Mouse (Mus musculus) left cerebral cortex, adult 8-10 months (tissue): ENCODE measurements around the gene Wipf1. TPM values are rescaled to one million over a fixed set of nuclear protein-coding genes. Genes with fewer than 3 reads are reported as not detected.

Experiments
- DNase-seq, 2 experiments: peaks; one replicate each; pipeline ENCODE4 v3.0.0; 2022; ENCODE audit warnings: low spot score in 2 of 2
- total RNA-seq, 4 experiments: library from RNA; stranded (reverse); gene quantifications; 2 replicates each; pipeline ENCODE4 v1.2.4; 2022

The Wipf1 gene
- total RNA-seq, 4 experiments from 2014 or later: 9.3 to 16.6 (median 12.8) TPM

DNA sequence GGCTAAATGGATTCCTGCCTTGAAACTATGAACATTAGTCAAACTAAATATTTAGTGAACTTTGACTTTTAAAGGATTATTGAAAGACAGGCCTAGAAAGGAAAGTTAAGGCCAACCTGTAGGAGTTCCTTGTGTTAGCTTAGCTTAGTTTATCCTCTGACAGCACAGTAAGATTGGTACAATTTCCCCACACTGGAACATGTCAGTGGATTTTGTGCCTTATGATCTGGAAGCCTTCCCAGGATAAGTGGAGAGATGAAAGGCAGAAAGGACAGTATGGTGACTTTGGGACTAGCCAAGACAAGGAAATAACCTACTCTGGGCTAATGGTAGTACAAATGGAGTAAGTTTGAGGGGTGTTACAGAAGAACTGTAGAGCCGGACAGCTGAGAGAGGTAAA, 141.7 kb downstream of the Wipf1 start:
- no peak for DNase-seq

DNA sequence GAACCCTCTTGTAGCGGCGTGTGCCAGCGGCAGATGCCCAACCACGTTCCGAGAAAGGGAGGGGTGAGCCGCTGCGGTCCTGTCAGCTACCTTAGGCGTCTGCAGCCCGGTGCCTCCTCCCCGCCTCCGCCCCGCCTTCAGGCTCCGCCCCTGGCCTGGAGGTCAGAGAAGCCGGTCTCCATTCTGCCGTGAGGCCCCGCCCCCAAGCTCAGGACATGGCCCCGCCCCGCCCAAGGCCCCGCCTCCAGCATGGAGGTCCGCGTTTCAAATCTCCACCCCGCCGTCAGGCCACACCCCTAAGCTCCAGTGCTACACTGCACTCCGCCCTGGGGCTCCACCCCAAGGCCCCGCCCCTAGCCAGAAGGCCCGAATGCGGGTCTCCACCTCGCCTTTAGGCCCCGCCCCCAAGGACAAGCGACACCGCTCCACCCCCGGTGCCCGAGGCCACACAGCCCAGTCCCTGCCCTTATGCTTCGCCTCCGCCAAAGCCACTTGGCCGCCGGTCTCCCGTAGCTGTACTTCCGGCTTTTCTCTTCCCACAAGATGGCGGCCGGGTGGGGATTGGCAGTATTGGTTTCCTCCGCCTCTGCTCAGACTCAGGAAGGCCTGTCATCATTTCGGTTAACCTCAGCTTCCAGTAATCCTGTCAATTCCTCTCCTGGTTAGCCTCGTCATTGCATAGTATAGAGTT, 143.0 kb downstream of the Wipf1 start, which contains the start of gene Gpr155:
Gpr155 (minus strand) TSS at position 217 of the 691 bp plus-strand sequence.
- DNase-seq: peak; percentile 93 to 99

DNA sequence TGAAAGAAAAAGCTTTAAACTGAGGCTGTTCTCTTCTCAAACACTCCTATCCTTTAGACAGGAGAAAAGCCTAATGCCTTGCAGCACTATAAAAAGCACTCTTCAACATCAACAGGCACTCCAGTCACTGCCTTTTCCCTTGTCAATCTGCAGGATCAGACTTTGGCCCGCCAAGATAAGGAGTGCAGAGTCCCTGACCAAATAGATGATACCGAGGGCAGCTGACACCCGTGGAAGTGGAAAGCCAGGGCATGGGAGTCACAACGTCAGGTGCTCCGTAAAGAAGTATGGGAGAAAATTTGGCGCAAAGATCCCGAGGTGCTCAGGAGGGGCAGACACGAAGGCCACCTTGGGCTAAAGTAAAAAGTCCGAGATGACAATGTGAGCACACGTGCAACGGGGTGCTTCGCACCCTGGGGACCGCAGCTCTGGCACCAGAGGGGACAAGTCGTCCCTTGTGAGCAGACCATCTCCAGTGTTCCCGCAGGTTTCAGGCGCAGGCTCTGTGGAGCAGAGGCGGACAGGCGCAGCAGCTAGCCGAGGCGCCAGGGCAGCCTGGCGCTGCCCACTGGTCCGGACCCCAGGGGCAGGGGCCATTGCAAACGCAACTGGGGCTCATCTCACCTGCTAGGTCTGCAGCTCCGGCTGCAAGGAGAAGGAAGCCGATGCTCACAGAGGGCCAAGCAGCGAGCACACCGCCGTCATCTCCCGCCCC, 143.7 kb downstream of the Wipf1 start:
- DNase-seq: peak in 1 of 2 experiments; percentile 22

DNA sequence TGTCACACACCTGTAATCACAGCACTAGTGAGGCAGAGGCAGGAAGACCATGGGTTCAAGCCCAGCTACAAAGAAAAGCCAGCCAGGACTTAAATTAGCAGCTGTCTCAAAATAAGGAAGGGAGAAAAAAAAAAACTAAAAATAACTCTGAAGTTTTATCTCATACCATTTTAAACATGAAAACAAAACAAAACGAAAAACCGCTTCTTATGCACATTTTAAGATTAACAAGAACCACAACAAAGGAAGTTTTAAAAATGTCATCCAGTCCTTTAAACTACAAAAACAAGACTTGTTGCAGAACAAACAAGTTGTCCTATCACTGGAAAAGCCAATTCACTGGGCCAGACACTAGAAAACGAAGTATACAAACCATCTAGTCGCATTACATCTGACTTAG, 144.4 kb downstream of the Wipf1 start:
- no peak for DNase-seq

DNA sequence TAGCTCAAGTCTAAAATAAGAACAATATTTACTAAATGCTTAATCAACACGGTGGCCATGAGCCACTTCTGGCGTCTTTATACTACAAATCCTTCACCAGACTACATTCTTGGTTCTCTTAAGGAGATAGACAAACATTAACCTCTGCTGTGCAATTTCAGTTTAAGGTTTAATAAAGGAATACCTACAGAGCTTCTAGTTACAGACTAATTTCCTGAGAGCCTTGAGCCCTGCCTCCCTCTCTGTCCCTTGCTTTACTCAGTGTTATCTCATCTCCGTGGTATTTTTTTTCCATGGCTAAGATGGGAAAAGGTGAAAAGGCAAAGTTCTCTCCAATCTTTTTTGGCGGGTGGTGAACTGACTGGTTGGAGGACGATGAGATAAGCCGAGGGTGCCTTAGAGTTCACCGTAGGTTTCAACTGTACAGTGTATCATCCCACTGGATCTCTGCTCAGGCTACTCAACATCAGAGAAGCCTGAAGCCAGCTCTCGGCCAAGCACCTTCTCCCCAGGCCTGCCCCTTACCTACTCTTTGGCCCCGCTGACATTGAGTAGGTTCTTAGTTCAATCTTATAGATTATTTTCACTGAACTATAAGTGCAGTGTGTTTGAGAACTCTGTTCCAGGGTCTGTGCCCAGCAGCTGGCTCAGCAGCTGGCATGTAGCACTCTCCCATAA, 149.1 kb downstream of the Wipf1 start:
- DNase-seq: no peak

DNA sequence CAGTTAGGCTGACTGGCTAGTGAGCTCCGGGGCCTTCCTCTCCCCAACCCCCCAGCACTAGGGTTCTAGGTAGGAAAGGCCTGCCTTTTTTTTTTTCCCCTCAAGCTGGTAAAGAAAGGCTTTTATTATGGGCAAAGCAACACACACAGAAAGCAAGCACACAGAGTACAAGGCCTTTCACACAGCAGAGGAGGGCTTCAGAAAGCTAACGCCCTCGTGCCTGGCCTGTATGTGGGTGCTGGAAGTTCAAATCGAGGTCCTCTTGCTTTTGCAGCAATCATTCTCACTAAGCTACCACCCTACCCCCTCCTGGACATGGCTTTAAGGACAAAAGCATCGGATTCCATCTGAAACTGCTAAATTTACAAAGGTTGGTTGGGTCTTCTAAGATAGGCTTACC, 149.9 kb downstream of the Wipf1 start:
- DNase-seq: no peak

Other genes with a start within 250 kb of the Wipf1 start
- gene Scrn3, start 217.1 kb downstream of the Wipf1 start, total RNA-seq: 10 to 100 TPM; 21.0 to 29.3 (median 24.2) TPM
- 10 to 100 TPM; 25.9 to 28.4 (median 28.0) TPM for gene Cir1, start 217.0 kb downstream of the Wipf1 start, total RNA-seq
- gene Gpr155, start 143.2 kb downstream of the Wipf1 start, total RNA-seq: 10 to 100 TPM; 43.1 to 50.3 (median 45.5) TPM
- gene Chrna1, start 50.6 kb upstream of the Wipf1 start, total RNA-seq: under 1 TPM; 0.13 to 0.21 (median 0.19) TPM
- 1,000 to 10,000 TPM; 1,322 to 1,483 (median 1,424) TPM for gene Chn1, start 245.6 kb upstream of the Wipf1 start, total RNA-seq